Mouse (Mus musculus) left cerebral cortex, postnatal 10 days (tissue): ENCODE measurements at regions not wholly inside any gene's neighbourhood (a gene's known extent, or its start where the extent isn't known, plus 50 kb on each side); places are given as distances from the start of the nearest gene placed in this dataset.

Experiments used
- DNase-seq, 2 experiments: peaks; one replicate each; pipeline ENCODE4 v3.0.0; 2021 to 2022; ENCODE audit warnings: low spot score in 2 of 2, mixed read lengths in 1 of 2; ENCODE audit errors: extremely low spot score in 1 of 2
- intact Hi-C: fragments of 180-260 bp; cut with DNase I; formaldehyde crosslinking; loops from one replicate; pipeline ENCODE4 v1.15.1; 2025

GRCm38 (mm10) chr15:94219907-94220306, 245.3 kb downstream of the Adamts20 start:
- no peak for DNase-seq
- intact Hi-C loops, result loop anchor here (5.0 to 10.0 kb wide), 2 partner anchors 703 to 955 kb away; no protein-coding TSS in a partner anchor

DNA sequence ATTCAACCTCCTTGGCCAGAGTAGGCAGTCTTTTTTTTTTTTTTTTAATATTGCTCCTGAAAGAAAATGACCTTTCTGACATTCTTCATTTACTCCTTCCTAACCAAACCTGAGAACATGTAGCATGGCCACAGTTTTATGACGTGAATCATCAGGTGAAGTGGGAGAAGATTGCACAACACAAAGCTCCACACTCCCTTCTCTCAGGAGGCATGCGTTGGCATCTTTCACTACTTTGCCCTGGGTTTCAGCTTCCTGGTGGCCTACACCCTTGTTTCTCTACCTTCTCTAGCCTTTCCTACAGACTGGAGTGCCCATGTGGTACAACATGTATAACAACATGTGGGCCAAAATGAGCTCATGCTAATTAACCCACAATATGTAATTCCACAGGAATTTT, 248.5 kb downstream of the Adamts20 start:
- intact Hi-C loops, result loop anchor here (5.0 to 10.0 kb wide), 2 partner anchors 699 to 952 kb away; no protein-coding TSS in a partner anchor
- DNase-seq, result no peak

- intact Hi-C loops, result loop anchor here (10.0 kb wide), 1 partner anchor 950 kb away; no protein-coding TSS in a partner anchor
- DNase-seq, result no peak
Observed at GRCm38 (mm10) chr15:94214440-94214839, 250.8 kb downstream of the Adamts20 start.

- intact Hi-C loops, result loop anchor here (10.0 kb wide), 1 partner anchor 949 kb away; no protein-coding TSS in a partner anchor
- DNase-seq, result peak in 1 of 2 experiments; percentile 20
Observed at GRCm38 (mm10) chr15:94213393-94213792, 251.8 kb downstream of the Adamts20 start.

DNA sequence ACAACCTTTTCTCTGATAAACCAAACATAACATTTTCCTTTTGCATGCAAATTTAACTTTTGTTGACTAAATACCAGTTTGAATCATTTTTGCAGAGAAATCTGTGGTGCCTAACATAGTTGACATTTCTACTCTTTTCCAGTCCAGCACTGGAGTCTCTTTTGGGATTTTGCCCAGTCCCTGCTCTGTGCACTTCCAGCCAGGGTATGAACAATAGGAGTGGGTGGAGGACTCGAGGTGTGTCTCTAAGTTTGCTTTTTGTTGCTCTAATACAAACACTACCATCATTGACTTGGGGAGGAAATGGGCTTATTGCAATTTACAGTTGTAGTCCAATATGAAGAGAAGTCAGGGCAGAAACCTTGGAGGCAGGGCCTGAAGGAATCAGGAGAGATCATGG, 256.7 kb downstream of the Adamts20 start:
- intact Hi-C loops, result loop anchor here (5.0 kb wide), 1 partner anchor 611 kb away; the partner anchor contains the start of gene Prickle1
- DNase-seq, result no peak

GRCm38 (mm10) chr15:94206454-94206853, 258.8 kb downstream of the Adamts20 start:
- intact Hi-C loops, result loop anchor here (5.0 kb wide), 1 partner anchor 609 kb away; the partner anchor contains the start of gene Prickle1
- DNase-seq, result no peak

GRCm38 (mm10) chr15:94205309-94205893, 259.8 kb downstream of the Adamts20 start:
- DNase-seq, result no peak
- intact Hi-C loops, result loop anchor here (5.0 kb wide), 1 partner anchor 608 kb away; the partner anchor contains the start of gene Prickle1

DNA sequence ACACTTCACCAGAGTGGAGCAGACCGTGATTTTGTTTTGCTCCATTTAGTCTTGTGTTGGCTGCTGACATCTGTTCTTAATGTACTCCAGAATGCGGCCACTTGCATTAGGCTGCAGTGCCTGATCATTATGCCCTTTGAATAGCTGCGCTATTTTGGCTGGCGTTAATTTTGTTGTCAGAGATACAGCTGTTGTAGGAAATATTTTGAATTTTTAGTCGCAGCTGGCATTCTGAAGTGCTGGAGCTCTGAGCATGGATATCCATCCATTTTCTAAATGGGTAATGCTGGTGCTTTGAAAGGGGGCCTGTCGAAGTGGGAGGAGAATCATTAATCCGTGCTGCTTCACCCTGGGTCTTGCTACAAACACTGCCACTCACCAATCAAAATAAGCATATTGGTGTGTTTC, 275.1 kb downstream of the Adamts20 start:
- DNase-seq, result peak in 1 of 2 experiments; percentile 13
- intact Hi-C loops, result no loop called here

DNA sequence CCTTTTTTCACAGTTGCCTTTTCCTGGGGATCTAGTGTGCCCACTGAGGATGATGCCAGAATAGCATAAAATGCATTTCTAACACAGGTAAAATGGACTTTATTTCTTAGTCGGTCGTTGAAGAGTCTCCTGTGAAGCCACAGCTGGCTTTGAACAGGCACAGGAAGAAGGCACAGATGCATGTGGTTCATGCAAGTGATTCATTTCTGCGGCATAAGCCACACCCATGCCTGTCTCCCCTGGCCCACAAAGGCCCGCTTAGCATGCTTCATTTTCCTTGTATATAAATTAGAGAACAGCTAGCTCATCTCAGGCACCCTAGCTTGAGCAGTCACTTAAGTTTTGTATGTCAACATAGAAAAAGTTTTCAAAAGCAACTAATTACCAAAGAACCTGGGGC, 277.6 kb downstream of the Adamts20 start:
- no peak for DNase-seq
- intact Hi-C loops, result no loop called here

GRCm38 (mm10) chr15:94183663-94184375, 281.4 kb downstream of the Adamts20 start:
- intact Hi-C loops, result no loop called here
- no peak for DNase-seq

- intact Hi-C loops, result no loop called here
- DNase-seq, result no peak
Observed at GRCm38 (mm10) chr15:94174083-94174482, 291.1 kb downstream of the Adamts20 start.

DNA sequence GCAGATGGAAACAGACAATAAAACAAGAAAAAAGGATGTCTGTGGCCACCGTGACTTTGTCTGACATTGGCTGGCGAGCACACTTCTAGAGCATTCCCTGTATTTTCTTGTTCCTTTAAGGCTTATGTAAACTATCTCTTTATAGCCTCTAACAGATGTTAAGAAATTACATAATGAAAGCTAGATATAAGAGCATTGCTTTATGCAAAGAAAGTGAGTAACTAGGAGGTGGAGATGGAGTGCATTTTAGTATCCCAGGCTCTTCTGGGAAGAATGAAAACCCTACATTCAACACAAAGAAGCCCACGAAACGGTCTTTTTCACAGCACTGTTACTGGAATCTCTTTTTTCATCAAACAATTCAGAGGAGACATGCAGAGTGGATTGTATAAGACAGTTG, 304.4 kb downstream of the Adamts20 start:
- no peak for DNase-seq
- intact Hi-C loops, result no loop called here

GRCm38 (mm10) chr15:94139534-94139958, 325.7 kb downstream of the Adamts20 start:
- intact Hi-C loops, result no loop called here
- DNase-seq, result peak in 1 of 2 experiments; percentile 73

- DNase-seq, result no peak
- intact Hi-C loops, result no loop called here
Observed at GRCm38 (mm10) chr15:94137159-94137952, 327.9 kb downstream of the Adamts20 start.

- intact Hi-C loops, result no loop called here
Observed at GRCm38 (mm10) chr15:94112801-94113200, 352.4 kb downstream of the Adamts20 start.

GRCm38 (mm10) chr15:94107186-94107716, 358.0 kb downstream of the Adamts20 start:
- intact Hi-C loops, result no loop called here
- no peak for DNase-seq

More at GRCm38 (mm10) chr15:94112801-94113200, 352.4 kb downstream of the Adamts20 start:
- DNase-seq, result peak; percentile 30 to 47

- DNase-seq, result no peak
- intact Hi-C loops, result no loop called here
Observed at GRCm38 (mm10) chr15:94090644-94091043, 374.6 kb downstream of the Adamts20 start.

- intact Hi-C loops, result no loop called here
- no peak for DNase-seq
Observed at GRCm38 (mm10) chr15:94089856-94090255, 375.4 kb downstream of the Adamts20 start.

- no peak for DNase-seq
- intact Hi-C loops, result no loop called here
Observed at GRCm38 (mm10) chr15:94082369-94082768, 382.8 kb downstream of the Adamts20 start.
